Mouse (Mus musculus) T-helper 2 cell (primary cell): ENCODE results near the gene Snx10.

Experiments used
- in situ Hi-C: fragments of 300-600 bp; cut with MboI, MseI; formaldehyde crosslinking; loops from one replicate; pipeline ENCODE4 v1.15.1; 2025; ENCODE audit warnings: high pct_unique_total_duplicates

The Snx10 gene

DNA sequence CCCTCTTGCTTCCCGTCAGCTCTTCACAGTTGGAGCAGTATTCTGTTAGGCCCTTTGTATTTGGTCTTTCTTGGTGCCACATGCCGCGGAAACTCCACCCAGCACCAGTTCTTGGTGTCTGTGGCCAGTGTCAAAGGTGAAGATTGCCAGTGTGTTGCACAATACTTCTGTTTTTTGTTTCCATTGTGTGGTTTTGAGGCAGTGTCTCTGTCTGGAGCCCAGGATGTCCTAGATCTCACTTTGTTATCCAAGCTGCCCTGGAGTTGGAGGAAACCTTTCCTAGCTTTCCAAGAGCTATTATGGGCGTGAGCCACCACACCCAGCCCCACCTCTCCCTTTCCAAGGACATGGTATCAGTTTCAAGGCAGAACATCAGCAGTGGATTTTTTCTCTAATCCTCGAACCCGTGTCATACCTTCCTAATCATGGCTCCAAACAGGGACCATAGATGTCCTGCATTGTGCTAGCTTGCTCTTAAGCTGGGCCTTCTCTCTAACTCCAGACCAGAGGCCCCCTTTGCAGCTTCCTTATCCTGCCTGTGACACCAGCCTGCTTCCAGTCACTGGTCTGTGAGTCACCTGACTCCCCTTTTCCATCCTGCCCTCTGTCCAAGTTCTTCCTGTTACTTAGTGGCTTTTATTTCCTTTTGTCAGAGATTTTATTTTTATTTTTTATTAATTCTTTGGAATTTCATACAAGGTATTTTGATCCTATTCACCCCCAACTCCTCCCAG is 9.9 kb downstream of the Snx10 start:
- in situ Hi-C loops = no loop called here

DNA sequence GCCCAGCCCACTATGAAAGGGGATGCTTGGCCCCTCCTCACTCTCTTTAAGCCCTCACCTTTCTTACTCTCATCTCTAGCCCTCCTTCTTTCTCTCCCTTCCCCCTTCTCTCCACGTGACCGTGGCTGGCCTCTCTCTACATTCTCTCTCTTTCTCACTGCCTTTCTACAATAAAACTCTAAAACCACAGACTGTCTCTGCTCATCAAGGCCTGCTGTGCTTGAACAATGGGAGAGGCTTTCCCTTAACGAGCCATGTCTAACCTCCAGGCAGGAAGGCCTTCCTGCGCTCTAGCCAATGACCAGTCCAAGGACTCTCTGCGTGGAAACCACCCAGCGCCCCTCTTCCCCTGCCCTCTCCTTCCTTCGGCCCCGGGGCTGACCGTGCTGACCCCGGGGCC is 11.9 kb downstream of the Snx10 start:
- in situ Hi-C loops = no loop called here

DNA sequence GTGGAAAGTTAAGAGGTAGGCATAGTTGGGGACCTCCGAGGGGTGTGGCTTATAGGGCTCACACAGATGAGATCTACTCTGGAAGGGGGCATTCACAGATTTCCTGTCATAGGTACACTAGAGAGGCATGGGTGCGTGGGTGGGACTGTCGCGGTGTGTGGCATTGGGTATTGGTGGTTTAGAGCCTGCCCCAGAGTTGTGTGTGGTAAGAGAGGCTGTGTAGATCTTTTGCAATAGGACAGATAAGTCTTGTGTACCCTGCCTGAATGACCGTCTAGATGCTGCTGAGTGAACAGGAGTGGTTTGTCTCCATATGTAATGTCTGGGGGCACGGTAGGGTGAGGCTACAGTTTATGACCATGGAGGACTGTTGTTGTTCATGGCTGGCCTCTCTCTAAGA is 16.8 kb downstream of the Snx10 start:
- in situ Hi-C loops = no loop called here

DNA sequence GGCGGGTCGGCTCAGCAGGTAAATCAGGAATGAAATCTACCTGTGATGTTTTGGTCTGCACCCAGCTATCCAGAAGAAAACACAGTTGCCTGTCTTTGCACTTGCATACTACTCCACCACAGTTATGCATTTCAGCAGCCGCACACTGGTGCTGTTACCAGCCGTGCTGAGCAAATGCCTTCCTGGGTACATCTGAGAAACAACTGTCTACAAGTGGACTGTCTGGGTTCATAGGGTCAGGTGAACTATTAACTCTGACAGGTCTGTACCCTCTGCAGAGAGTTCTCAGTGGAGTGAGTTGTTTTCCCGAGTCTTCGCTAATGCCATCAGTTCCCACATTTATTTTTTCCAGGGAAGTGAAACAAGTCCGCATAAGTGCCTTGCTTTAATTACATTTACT is 17.7 kb downstream of the Snx10 start:
- in situ Hi-C loops = no loop called here

DNA sequence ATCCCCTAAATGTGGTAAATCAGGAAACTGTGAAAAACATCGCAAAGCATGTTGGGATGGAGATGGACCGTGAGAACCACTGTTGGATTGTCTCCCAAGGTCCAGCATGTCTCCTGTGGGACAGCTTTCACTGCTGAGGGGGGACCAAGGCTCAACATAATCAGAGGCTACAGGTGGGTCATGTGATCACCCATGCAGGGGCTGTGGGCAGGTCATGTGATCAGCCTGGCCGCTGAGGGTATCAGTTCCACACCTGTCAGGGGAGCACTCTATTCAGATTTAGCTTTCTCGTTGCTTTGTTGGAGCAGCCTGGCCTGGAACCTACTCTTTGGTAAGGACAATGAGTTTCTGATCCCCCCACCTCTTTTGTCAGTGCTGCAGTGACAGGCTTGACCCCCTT is 18.4 kb downstream of the Snx10 start:
- in situ Hi-C loops = no loop called here

DNA sequence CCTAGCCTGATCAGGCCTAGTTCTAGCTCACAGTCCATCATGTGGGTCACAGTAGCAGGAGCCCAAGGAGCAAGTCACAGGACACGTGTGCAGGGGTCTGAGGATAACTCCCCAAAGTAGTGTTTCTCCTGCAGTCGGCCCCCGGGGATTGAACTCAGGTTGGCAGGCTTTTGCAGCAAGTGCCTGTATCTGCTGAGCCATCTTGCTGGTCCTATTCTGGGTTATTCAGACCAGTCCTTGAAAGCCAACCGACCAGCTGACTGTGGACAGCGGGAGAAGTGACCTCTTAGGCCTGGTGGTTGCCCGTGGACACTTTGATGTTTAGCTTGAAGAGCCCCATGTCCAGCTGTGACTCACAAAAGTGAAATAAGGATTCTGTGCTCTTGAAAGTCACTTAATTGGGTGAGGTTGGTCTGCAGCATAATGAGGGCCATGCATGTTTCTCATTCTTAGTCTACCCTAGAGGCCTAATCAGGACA is 20.0 kb downstream of the Snx10 start:
- in situ Hi-C loops = no loop called here

DNA sequence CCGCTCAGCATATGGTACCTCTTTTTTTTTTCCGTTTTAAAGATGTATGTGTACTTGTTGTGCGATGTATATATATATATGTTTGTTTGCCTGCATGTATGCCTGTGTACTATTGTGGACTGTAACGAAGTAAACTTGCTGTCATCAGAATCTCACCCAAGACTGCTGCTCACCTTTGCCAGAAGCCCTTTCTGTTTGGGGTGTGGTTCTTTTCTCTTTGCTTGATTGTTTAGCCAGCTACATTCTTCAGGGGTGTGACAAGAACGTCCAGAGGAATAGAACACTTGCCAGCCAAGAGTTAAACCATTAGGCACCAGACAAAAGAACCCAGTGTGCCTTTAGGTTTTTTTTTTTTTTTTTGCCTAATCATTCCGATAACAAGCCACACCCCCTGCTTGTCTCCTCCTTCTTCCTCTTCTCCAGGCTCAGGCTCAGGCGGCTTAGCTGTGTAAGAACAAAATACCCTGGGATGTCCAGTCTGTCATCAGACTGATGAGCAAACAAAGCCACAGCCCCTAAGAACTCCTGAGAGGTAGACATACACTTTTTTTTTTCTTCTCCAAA is 20.5 kb downstream of the Snx10 start:
- in situ Hi-C loops = no loop called here

DNA sequence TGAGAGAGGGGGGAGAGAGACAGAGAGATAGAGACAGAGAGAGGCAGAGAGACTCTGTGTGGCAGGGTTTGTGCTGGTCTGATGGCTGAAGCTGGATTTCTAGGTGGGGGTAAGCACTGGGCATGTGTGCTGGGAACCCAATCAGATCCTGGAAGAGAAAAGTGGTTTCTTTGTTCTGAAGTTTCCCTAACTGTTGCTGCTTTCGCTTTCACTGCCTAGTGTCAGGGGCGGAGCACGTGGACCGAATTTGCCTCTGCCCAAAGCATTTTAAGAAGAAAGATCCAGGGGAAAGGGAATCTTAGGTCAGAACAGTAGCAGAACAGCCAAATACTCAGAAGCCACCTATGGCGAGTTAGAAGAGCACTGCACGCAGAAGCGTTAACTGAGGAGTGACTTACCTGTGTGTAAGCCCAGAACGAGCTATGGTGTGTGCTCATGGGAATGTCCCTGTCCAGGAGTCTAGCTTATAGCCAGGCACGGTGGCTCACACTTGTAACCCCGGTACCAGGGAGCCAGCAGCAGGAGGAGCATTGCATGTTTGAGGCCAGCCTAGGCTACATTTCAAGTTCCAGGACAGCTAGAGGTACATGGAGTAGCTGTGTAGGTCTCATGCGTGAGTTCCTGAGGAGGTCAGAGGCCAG is 21.6 kb downstream of the Snx10 start:
- in situ Hi-C loops = no loop called here

DNA sequence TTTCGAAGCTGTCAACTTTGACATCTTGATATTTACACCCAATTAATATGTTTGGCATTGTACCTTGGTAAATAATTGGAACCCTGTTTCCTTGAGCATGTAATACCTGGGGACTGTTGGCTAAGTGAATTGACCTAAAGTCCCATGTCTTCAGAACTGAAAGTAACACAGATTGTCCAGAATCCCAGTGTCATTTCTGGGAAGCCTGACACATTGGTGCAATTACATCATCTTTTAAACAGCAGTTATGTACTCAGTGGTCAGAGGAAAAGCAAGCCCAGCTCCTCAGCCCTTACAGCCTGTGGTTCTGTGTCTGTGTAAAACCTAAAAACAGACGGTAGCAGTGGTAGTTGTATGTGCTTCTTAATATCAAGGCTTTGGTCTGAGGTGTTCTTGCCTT is 22.4 kb downstream of the Snx10 start:
- in situ Hi-C loops = no loop called here

DNA sequence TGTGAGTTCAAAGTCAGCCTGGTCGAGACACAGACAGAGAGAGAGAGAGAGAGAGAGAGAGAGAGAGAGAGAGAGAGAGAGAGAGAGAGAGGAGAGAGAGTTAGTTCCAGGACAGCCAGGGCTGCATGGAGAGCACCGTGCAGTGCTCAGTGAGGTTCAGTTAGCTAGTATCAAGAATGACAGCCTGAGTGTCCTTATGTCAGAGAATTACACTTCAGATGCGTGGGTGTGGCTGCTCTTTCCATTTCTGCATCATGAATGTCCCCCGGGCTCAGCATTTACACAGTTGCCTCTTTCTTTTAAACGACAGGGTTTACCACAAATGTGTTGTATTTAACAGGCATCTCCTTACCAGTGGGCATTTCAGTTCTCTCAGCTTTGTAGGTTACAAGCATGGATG is 25.1 kb downstream of the Snx10 start:
- in situ Hi-C loops = no loop called here

DNA sequence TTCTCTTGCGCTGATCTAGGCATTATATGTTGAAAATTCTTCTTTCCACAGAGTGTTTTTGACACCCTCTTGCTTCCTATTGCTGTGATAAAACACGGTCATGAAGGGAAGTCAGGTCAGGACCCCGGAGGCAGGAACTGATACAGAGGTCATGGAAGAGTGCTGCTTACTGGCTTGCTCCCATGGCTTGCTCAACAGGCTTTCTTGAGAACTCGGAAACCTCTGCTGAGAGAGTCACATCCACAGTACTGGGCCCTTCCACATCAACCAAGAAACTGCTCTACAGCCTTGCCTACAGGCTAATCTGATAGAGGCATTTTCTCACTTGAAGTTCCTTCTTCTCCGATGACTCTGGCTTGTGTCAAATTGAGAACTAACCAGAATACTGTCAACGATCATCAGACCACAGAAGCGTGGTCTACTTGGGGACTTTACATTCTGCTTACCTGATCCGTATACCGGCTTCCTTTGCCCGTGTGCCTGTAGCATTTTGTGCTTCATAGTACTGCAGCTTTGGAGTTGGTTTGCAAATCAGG is 27.6 kb downstream of the Snx10 start:
- in situ Hi-C loops = no loop called here

DNA sequence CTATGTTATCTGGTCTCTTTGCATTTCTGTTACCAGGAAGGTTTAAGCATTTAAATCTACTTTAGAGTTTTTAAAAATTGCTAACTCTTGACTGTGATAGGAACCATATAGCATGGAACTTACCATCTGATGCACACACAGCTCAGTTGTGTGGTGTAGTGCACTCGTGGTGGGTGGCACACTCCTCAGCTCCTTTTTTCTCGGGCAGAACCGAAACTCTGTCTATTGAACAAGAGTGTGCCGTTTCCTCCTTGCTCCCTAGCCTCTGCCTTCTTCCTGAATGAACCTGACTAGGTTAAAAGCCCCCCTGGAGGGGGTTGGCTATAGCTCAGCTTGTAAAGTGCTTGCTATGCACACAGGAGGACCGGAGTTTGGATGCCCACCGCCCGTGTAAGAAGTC is 32.9 kb downstream of the Snx10 start:
- in situ Hi-C loops = no loop called here

DNA sequence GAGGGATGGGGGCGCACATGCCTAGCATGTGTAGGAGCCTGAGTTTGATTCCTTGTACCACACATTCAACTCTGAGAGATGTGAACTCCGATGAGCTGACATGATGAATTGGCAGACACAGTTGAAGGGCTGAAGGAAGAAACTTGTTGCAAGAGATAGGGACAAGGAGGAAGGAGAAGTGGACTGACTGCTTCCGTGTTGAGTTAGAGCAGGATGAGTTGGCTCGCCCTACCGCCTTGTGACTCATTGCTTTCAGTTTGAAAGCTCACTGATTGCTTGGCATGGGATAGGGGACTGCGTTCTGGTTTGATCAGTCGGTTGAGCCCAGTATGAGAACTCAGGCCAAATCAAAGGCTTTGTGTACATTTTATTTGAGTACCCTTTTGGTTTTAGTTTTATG is 34.6 kb downstream of the Snx10 start:
- in situ Hi-C loops = no loop called here

DNA sequence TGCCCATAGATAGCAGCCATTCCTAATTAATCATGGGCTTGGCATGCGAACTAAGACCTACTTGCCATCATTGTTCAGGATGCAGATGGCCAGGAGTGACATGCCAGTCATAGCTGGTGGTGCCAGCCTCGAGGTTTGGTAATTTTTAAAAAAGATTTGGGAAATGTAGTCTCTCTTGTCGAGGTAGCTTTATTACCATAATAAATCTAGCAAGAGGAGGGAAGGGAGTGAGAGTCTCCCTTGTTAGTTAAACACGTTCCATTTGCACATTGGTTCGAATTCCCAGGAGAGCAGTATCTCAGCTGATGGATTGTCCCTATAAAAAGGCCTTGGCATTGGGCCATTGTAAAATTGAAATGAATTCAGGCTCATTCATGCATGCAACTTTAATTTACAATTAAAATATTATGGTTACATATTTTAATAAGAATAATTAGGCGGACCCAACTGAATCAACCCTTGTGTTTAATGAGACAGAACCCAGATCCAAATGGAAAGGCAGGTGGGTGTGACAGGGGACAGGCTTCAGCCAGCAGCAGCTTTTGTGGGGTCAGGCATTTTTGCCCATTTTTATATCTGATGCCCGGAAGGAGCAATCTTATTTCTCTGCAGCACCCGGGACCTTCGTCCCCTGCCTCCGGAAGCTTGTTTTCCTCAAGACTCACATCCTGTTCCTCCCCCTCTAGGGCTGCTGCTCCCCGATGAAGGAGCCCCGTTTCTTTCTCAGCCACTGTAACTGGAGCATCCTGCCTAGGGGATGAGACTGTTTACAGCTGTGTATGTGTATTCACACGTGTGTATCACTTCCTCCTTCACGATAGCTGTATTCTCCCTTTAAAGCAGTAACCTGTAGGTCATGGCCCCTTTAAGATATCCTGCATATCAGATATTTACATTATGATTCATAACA is 43.3 kb downstream of the Snx10 start:
- in situ Hi-C loops = no loop called here

DNA sequence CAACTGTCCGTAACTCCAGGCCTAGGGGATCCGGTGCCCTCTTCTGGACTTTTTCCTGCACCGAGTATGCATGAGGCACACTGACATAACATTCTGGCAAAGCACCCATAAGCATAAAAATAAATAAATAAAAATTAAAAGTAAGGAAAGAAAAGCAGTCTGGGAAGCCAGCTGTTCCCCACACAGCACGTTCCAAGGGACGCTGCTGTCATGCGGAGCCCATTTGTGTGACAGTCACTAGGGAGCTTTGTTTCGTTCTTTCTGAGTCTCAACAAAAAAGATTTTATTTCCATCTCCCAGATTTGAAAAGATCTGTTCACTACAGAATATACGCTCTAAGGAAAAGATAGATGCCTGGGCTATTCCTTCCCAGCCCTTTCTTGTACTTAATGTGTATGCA is 45.4 kb downstream of the Snx10 start:
- in situ Hi-C loops = no loop called here

DNA sequence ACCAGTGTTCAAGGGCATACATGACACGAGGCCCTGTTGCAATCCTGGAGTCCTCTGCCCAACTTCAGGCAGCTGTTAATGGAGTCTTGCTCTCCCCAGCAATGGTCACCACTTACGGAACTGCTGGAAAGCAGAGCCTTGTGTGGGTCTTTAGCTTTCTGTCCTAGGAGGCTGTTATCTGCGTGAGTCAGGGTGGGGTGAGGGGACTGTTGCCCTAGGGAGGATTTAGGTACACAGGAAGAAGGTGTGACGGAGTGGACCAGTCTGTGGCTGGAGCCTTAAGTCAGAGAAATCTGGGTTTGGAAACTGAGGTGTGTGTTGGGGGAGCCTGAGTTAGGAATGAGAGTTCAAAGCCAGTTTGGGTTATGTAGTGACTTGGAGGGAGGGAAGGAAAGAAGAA is 49.4 kb downstream of the Snx10 start:
- in situ Hi-C loops = no loop called here

DNA sequence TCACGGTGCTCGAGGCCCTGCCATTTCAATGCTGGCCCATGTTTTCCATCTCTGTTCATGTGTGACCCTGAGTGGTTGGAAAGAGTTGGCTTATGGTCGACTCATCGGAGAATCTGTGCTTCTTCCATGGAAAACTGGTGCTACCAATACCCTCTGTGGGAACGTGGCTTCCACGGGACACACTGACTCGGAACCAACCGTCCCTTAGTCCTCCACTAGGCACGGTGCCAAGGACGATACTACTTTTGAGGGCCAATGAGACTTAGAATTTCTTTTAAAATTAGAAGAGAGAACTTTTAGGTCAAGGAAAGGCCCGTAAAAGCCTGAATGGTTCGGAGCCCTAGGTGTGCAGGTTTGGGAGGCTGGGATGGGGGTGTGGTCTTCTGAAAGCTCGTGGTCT is 50.4 kb downstream of the Snx10 start:
- in situ Hi-C loops = no loop called here

DNA sequence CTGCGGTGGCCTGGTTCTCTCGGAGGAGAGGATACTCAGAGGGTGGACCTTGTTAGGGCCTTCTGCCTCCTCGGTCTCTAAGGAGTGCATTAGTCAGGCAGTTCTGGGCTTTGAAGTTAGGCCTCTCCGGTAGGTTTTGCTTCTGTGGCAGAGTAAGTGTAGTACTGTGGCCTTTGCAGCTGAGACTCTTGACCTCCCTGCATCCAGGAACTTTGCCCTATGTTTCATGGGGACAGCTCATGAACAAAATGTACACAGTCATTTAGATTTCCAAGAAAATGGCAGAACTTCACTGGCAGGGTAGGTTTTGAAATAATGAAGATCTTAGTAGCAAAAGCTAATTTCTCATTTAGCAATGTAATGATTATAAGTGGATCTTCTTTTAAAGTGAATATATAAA is 54.7 kb downstream of the Snx10 start:
- in situ Hi-C loops = loop anchor here (5.0 kb wide), 2 partner anchors 196 to 366 kb away; no protein-coding TSS in a partner anchor

DNA sequence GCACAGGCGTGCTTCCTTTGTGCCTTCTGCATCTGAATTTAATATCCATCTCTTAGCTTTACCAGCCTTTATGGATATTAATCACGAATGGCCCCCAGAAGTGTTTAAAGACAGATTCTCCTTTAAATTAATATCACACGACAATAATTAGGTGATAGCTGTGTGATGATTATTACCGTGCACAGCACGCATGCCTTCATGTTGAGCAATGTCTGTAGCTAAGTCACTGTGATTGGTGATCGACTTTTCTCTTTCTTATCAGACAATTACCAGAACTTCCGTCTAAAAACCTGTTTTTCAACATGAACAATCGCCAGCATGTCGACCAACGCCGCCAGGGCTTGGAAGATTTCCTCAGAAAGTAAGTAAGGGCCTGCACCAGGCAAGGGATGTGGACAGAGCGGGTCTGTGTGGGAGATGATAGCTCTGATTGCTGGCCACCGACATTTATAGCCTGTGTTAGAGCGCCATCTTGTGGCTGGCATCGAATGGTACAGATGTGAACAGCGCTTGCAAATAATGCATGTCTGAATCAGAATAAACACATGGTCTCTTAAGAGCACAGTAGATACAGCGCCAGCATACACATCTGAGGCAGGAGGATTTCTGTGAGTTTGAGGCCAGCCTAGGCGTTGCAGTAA is 56.5 kb downstream of the Snx10 start:
- in situ Hi-C loops = loop anchor here (10.0 kb wide), 1 partner anchor 1135 kb away; no protein-coding TSS in a partner anchor

DNA sequence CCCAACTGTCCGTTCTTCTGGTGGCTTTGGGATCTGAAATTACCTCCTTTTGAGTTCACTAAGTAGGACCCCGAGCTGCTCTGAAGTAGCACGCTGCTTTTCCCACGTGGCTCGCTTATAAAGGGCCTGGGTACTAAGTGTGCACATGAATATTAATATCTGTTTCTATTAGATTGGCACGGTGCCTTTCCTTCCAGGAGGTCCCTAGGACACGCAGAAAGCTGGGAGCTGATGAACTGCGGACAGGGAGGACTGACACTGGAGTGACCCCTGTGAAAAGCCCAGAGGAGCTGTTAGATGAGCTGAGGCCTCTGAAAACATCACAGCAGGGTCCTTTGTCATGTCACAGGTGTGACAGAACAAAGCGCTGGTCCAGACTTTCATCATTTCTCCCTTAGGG is 57.7 kb downstream of the Snx10 start:
- in situ Hi-C loops = loop anchor here (10.0 kb wide), 1 partner anchor 1137 kb away; no protein-coding TSS in a partner anchor

DNA sequence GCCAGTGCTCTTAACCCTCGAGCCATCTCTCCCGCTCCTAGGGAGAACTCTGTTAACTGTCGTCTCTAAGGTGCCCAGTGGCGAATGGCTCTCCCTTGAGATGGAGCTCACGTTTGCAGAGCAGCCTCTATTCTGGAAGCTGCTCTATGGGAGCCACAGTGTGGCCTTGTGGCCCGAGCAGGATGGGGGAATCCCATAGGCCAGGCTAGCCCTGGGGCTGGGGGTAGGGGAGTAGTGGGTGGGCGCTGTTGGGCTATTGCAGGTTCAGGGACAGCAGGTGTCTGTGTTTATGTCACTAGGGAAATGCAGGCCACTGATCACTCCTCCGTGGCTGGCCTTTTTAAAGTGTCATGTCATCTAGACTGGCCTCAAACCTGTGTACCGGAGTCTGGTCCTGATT is 58.4 kb downstream of the Snx10 start:
- in situ Hi-C loops = loop anchor here (10.0 kb wide), 1 partner anchor 1137 kb away; no protein-coding TSS in a partner anchor
